Mouse (Mus musculus): ENCODE data around the gene Tacc2.

DNA sequence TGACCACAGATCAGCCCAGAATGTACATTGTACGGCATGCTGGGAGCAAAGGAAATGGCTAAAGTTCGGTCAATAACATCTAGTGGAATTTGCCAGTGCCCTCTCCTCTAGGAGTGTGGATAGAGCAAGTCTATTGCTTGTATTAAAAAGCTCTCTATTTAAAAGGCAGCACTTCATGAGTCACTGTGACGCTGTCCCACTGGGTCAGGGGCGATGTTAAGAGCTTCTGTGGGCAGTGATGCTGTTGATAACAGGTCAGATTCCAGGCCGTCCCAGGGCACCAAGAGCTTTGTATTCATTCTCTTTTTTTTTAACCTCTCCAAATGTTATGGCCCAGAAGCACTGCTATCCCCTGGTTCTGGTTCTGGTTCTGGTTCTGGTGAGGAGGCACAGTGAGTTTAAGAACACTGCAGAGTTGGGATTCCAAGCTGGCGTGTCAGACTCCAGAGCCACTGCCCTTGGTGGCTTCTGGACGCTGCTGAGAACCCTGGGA lies 179.2 kb downstream of the Tacc2 start:
- TF ChIP-seq CTCF (IDR thresholded peaks at IDR 0.05; ENCODE audit: low read depth) (no peak), EP300 (IDR thresholded peaks at IDR 0.05; ENCODE audit: low read depth) (no peak)
